Mouse (Mus musculus): ENCODE measurements around the gene Nab1.

Nab1 gene

DNA sequence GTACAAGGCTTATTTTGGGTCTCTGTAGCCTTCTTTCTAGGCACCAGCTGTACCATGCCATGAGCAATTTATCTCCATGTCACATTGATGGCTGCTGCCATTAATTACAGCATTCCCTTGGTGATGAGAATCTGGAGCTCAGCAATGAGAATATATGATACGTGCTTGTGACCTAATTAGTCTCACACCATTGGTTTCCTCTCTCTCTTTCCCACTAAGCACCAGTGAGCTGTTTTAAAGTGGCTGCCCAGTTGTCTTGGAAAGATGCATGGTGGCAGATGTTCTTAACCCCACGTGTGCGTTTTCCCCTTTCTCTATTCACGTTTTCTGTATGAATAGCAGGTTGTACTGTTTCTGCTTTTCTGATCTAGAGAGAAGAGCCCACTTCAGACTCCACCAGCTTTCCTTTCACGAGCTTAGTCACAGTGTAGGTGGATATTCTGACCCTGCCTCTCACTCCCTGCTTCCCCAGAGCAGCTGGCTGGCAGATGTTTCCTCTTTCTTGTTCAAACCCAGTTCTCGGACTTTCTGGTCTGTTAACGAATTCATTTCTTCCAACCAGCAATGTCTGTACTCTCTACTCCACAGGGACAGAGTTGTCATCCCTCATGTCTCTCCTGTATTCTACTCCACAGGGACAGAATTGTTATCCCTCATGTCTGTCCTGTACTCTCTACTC, 29.5 kb downstream of the Nab1 start:
- DNase-seq (ENCODE audit: low spot score): peak; percentile 19

GRCm38 (mm10) chr1:52470326-52470725, 30.2 kb downstream of the Nab1 start:
- no peak for DNase-seq (ENCODE audit: low spot score)

GRCm38 (mm10) chr1:52466518-52467120, 33.9 kb downstream of the Nab1 start:
- DNase-seq (ENCODE audit: low spot score): no peak

- no peak for DNase-seq (ENCODE audit: low spot score)
Measured at GRCm38 (mm10) chr1:52465830-52466229, 34.6 kb downstream of the Nab1 start.

DNA sequence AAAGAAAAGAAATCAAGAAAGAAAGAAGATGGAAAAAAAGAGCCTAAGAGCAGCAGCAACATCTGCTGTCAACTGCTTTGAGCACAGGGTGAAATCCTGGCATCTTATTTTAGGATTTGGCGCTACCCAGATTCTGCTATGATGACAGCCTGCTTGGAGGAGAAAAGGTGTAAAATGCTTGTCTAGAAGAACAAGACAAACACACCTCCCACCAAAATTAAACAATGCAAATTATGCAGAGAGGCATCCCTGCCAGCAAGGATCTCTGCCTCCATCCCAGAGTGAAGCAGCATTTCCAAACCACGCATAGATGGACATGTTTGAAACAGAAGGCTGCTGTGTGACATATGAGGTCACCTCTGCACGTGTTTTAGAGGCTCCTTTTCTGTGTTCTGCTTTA, 35.2 kb downstream of the Nab1 start:
- DNase-seq (ENCODE audit: low spot score): no peak

DNA sequence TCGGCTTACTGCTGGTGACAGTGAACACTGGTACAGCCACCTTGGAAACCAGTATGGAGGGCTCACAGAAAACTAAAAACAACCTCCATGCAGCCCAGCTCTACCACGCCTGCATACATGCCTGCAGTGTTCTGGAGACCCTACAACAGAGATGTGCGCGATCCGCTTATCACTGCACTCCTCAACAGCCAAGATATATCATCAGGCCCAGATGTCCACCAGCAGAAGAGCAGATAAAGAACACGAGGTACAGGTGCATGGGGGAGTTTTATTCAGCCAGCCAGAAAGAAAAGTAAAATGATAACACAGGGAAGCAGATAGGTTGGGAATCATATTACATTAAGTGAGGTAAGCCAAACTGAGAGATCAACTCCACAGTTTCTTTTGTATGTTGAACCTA, 37.2 kb downstream of the Nab1 start:
- DNase-seq (ENCODE audit: low spot score): no peak

DNA sequence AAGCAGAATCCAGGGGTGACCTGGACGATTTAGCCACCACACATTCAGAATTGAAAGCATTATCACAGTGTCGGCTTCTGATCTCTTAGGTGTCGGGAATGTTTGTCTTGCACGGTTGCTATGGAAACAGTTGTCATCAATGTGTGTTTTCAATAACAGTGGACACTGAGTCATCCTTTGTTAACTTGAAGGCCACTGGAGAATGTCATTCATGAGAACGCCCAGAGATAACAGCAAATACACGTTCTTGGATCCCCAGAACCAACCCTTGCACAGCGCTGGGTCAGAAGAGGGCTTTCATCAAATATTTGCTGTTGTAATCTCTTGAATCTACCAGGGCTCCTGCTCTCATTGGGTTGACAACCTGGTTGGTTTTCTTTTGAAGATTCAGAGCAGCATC, 43.9 kb downstream of the Nab1 start:
- peak; percentile 53 for DNase-seq (ENCODE audit: low spot score)

- DNase-seq (ENCODE audit: low spot score): no peak
Measured at GRCm38 (mm10) chr1:52454509-52455001, 45.9 kb downstream of the Nab1 start.

GRCm38 (mm10) chr1:52451360-52451759, 49.1 kb downstream of the Nab1 start:
- no peak for DNase-seq (ENCODE audit: low spot score)

- DNase-seq (ENCODE audit: low spot score): no peak
Measured at GRCm38 (mm10) chr1:52435856-52436255, 64.6 kb downstream of the Nab1 start.

DNA sequence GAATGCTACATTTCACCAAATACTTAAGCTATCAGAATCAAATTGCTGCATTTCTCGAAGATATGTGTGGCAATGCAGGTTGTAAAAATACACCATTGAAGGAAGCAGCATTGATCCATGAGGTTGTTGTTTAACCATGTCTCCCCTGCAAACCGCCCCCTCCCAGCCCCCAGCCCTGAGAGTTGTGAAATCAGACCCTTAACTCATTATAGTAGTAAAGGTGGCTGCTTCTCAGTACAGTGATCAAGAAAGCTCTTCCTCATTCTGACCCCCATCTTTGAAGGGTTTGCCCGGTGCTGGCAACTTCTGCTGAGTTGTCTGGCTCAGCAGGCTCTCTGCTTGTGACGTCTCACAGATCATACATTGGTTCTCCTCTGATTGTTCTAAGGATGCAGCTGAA, 66.4 kb downstream of the Nab1 start:
- DNase-seq (ENCODE audit: low spot score): no peak

- no peak for DNase-seq (ENCODE audit: low spot score)
Measured at GRCm38 (mm10) chr1:52431806-52432205, 68.7 kb downstream of the Nab1 start.

- DNase-seq (ENCODE audit: low spot score): no peak
Measured at GRCm38 (mm10) chr1:52430606-52431005, 69.9 kb downstream of the Nab1 start.

GRCm38 (mm10) chr1:52430116-52430515, 70.4 kb downstream of the Nab1 start:
- DNase-seq (ENCODE audit: low spot score): no peak

DNA sequence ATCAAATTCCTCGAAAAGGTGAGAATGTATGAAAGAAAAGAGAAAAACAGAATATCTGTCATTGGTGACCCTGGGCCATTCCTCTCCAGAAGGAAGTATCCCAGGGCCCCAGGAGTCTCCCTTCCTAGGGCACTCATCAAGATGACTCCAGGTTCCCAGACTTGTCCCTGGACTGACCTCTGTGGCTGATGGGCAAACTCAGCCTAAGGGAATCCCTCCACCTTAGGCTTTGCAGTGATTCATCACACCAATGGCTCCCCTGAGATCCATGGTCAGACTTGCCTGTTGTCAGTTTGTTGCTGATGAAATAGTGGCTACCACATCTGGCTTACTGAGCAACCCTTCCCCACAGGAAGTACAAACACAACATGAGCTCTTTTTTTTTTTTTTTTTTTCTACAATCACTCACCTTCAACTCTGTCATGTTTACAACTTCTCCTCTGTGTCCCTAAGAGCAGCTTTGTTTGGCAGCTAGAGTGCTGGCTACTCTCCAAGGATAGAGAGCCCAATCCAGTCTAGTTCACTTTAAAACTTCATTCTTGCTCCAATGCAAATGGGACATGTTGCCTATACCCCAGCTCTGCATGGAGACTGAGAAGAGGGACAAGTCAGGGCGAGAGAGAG, 72.5 kb downstream of the Nab1 start:
- DNase-seq (ENCODE audit: low spot score): peak; percentile 37

- no peak for DNase-seq (ENCODE audit: low spot score)
Measured at GRCm38 (mm10) chr1:52423846-52424245, 76.6 kb downstream of the Nab1 start.

- no peak for DNase-seq (ENCODE audit: low spot score)
Measured at GRCm38 (mm10) chr1:52423057-52423456, 77.4 kb downstream of the Nab1 start.

DNA sequence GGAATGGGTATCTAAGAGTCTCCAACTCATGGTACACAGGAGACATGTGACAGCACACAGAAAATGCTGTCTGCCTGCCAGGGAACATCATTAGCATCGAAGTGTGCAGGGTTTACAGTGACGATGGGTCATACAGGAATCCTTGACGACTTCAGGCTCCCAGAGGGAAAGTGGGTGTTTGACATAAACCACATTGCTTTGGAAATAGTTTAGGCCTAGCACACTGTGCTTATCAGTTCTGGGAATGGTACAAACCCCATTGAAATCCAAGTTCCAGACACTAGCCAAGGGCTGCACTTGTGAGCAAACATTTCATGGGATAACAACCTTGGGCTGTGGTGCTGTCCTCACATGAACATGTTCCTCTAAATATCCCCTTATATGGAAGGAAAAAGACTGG, 78.3 kb downstream of the Nab1 start:
- no peak for DNase-seq (ENCODE audit: low spot score)

GRCm38 (mm10) chr1:52421623-52422022, 78.9 kb downstream of the Nab1 start:
- DNase-seq (ENCODE audit: low spot score): no peak

DNA sequence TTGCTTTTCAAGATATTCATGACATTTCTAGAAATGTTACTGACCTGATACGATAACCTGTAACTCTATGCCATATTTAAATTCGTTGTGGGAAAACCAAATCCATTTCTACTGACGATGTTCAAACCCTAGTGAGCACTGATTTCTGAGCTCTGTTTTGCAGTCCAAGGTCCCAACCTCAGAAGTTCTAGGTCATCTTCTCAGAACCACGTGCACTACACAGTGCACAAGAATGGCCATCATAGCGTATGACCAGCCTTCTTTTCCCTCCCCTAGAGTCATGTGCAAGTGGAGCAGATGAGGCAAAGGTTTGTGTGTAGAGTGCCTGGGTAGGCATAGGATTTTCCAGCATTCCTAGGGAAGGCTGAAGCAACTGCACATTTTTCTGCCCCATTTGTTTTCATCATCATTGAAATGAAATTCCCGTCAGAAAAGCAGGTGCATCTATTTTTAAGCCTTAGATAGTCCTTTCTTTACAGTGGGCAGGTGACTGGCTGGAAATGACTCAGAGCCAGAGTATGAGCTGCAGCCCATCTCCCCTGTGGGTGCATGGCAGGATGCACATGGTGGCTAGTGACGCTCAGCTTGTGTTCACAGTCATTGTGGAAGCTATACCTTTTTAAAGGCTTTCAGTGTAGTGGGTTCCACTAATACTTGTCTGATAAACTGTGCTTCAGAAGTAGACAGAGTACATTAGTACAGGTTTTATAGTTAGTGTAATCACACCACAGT, 81.2 kb downstream of the Nab1 start:
- DNase-seq (ENCODE audit: low spot score): no peak
